Mouse (Mus musculus) G1E (cell line): ENCODE data around the gene Ruvbl2. TPM values are rescaled to one million over a fixed set of nuclear protein-coding genes. Genes with fewer than 3 reads are reported as not detected.
A peak's percentile ranks its signal among the peaks of the same experiment; 100 is the strongest.

Experiments
- ATAC-seq: 2 replicates; pipeline ENCODE4 v1.8.0; 2016; ENCODE audit warnings: mild to moderate bottlenecking; ENCODE audit not compliant: insufficient number of reproducible peaks, poor library complexity, low FRiP score, severe bottlenecking; ENCODE audit errors: extremely low read depth
- DNase-seq: peaks from one replicate; pipeline ENCODE4 v3.0.0; 2012; ENCODE audit warnings: low spot score
- H3K27me3 ChIP-seq: 2 replicates; pipeline ENCODE4 v1.6.1; 2012; ENCODE audit warnings: mild to moderate bottlenecking, low read length, inconsistent platforms; ENCODE audit not compliant: insufficient read depth
- H3K36me3 ChIP-seq: replicated peaks from 2 replicates; pipeline ENCODE3; 2012; ENCODE audit warnings: mild to moderate bottlenecking, inconsistent platforms
- H3K4me1 ChIP-seq: 2 replicates; pipeline ENCODE4 v1.6.1; 2012; ENCODE audit warnings: low read depth, low read length, inconsistent platforms, mixed read lengths; ENCODE audit not compliant: insufficient read depth
- H3K4me3 ChIP-seq: 2 replicates; pipeline ENCODE4 v1.5.1; 2012; ENCODE audit warnings: low read depth, mild to moderate bottlenecking, inconsistent platforms, low read length, moderate library complexity, mixed read lengths
- H3K9me3 ChIP-seq: replicated peaks from 2 replicates; pipeline ENCODE4 v1.6.1; 2012; ENCODE audit warnings: inconsistent platforms
- CTCF ChIP-seq: IDR thresholded peaks from 2 replicates; pipeline ENCODE4 v1.5.1; 2012; ENCODE audit warnings: low read depth, low read length, inconsistent platforms, mixed read lengths
- GATA1 ChIP-seq: IDR thresholded peaks from 2 replicates; pipeline ENCODE4 v1.6.1; 2012; ENCODE audit warnings: borderline replicate concordance, low read length, inconsistent platforms, mixed read lengths
- GATA2 ChIP-seq: IDR thresholded peaks from 2 replicates; pipeline ENCODE4 v1.6.1; 2012; ENCODE audit warnings: low read depth, low read length, inconsistent platforms, borderline replicate concordance
- POLR2AphosphoS5 ChIP-seq: IDR thresholded peaks from 2 replicates; pipeline ENCODE4 v1.6.1; 2012; ENCODE audit warnings: low read depth, low read length, inconsistent platforms; ENCODE audit not compliant: insufficient replicate concordance
- TAL1 ChIP-seq: conservative IDR thresholded peaks from 2 replicates; pipeline ENCODE4 v1.6.1; 2012; ENCODE audit warnings: low read depth, low read length, inconsistent platforms, mixed read lengths
- polyA plus RNA-seq: library from polyadenylated mRNA; stranded (reverse); fragments of >175 nt; gene quantifications from 2 replicates; pipeline ENCODE4 v1.2.3, GENCODE M21; 2012
- total RNA-seq, 2 experiments: library from RNA; stranded (forward) in 1 of 2; stranded (reverse) in 1 of 2; fragments of 200-1000 nt in 1 of 2; fragments of >200 nt in 1 of 2; fragmentation: Nextera tagmentation in 1 of 2; gene quantifications; 2 replicates each; pipeline ENCODE4 v1.2.3; 2014 to 2017

Gene Ruvbl2
- total and polyA plus RNA-seq, 3 experiments = 139 to 639 (median 255) TPM

- no peak for TF ChIP-seq GATA1
- TF ChIP-seq CTCF = no peak
- TF ChIP-seq POLR2AphosphoS5 = no peak
- TF ChIP-seq TAL1 = no peak
- no peak for TF ChIP-seq GATA2
- H3K9me3 ChIP-seq = no peaks in the 10 kb centered on the region
- peaks cover 55% of the 10 kb centered on the region for H3K27me3 ChIP-seq
- DNase-seq (no peak), ATAC-seq (no peak)
- H3K4me3 ChIP-seq = no peak overlapping the region
- H3K4me1 ChIP-seq = peaks cover 47% of the 10 kb centered on the region
- H3K36me3 ChIP-seq = peaks cover 38% of the 10 kb centered on the region
Measured at GRCm38 (mm10) chr7:45417962-45418492, 19.9 kb downstream of the Ruvbl2 start.

GRCm38 (mm10) chr7:45415636-45416035 is 22.3 kb downstream of the Ruvbl2 start:
- Histone ChIP-seq H3K36me3 (peaks cover 14% of the 10 kb centered on the region), H3K4me3 (peak overlapping the region; percentile 60; the same call in 1 of the 2 replicates), H3K27me3 (peaks cover 75% of the 10 kb centered on the region), H3K4me1 (peaks cover 43% of the 10 kb centered on the region), H3K9me3 (no peaks in the 10 kb centered on the region)
- no peak for ATAC-seq
- TF ChIP-seq POLR2AphosphoS5 (no peak), GATA1 (no peak), TAL1 (no peak), GATA2 (no peak), CTCF (no peak)
- no peak for DNase-seq

DNA sequence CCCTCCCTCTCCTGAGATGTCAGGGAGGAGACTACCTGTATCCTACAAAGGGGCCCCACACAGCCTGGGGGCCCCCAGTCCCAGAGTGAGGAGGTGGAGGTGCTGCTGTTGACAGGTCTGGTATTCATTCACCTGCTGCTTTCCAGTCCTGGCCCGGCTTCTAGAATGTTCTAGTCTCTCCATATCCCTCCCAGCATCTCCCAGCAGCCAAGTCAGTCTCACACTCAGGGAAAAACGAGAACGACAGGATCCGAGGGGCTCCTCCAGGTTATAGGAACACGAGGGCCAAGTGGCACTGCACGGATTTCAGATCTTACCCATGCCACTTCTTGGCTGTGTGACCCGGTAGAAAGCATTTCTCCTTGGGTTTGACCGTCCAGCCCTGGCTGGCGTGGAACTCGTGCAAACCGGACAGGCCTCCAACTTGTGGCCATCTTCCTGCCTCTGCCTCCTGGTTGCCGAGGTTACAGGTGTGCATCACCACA is 23.1 kb downstream of the Ruvbl2 start:
- ATAC-seq = no peak
- TF ChIP-seq GATA1 (no peak), GATA2 (no peak), TAL1 (no peak), CTCF (no peak), POLR2AphosphoS5 (no peak)
- no peak for DNase-seq
- Histone ChIP-seq H3K27me3 (peaks cover 83% of the 10 kb centered on the region), H3K4me3 (no peak overlapping the region; the same call in 1 of the 2 replicates), H3K9me3 (no peaks in the 10 kb centered on the region), H3K4me1 (peaks cover 40% of the 10 kb centered on the region), H3K36me3 (peaks cover 6% of the 10 kb centered on the region)

GRCm38 (mm10) chr7:45413864-45414739 is 23.8 kb downstream of the Ruvbl2 start:
- peak overlapping the region; percentile 70 for H3K4me3 ChIP-seq
- DNase-seq (no peak), ATAC-seq (no peak)
- peaks cover 90% of the 10 kb centered on the region for H3K27me3 ChIP-seq
- TF ChIP-seq POLR2AphosphoS5 (no peak), TAL1 (no peak), GATA2 (no peak), GATA1 (no peak), CTCF (no peak)
- no peaks in the 10 kb centered on the region for H3K9me3 ChIP-seq
- H3K36me3 ChIP-seq = peaks cover 2% of the 10 kb centered on the region
- H3K4me1 ChIP-seq = peaks cover 36% of the 10 kb centered on the region

GRCm38 (mm10) chr7:45413113-45413863 is 24.6 kb downstream of the Ruvbl2 start, which contains the start of gene Ntf5:
TSS of gene Ntf5 (plus strand) at chr7:45413695.
- Histone ChIP-seq H3K4me3 (peak within 1 kb of the TSS; percentile 70), H3K9me3 (no peaks in the 10 kb centered on the region), H3K4me1 (peaks cover 33% of the 10 kb centered on the region), H3K27me3 (peaks cover 90% of the 10 kb centered on the region), H3K36me3 (no peaks in the 10 kb centered on the region)
- ATAC-seq (no peak), DNase-seq (peak; percentile 67)
- TF ChIP-seq CTCF = no peak
- no peak for TF ChIP-seq GATA2
- TF ChIP-seq TAL1 = no peak
- TF ChIP-seq POLR2AphosphoS5 = no peak
- no peak for TF ChIP-seq GATA1

GRCm38 (mm10) chr7:45412421-45412820 is 25.5 kb downstream of the Ruvbl2 start:
- Histone ChIP-seq H3K27me3 (peaks cover 88% of the 10 kb centered on the region), H3K9me3 (no peaks in the 10 kb centered on the region), H3K4me3 (no peak overlapping the region), H3K36me3 (no peaks in the 10 kb centered on the region), H3K4me1 (peaks cover 30% of the 10 kb centered on the region)
- no peak for TF ChIP-seq GATA1
- no peak for TF ChIP-seq POLR2AphosphoS5
- no peak for TF ChIP-seq CTCF
- TF ChIP-seq GATA2 = no peak
- TF ChIP-seq TAL1 = no peak
- DNase-seq (no peak), ATAC-seq (no peak)
